Mouse (Mus musculus) urinary bladder, postnatal 10 days (tissue): ENCODE results near the gene Klhl31.

Experiments used
- DNase-seq: peaks from one replicate; pipeline ENCODE4 v3.0.0; 2022; ENCODE audit warnings: low spot score

Klhl31 gene

GRCm38 (mm10) chr9:77623318-77624050 lies 12.8 kb upstream of the Klhl31 start:
- DNase-seq = no peak

GRCm38 (mm10) chr9:77624171-77624570 lies 12.1 kb upstream of the Klhl31 start:
- no peak for DNase-seq

GRCm38 (mm10) chr9:77628676-77629075 lies 7.6 kb upstream of the Klhl31 start:
- DNase-seq = no peak

GRCm38 (mm10) chr9:77629708-77630107 lies 6.6 kb upstream of the Klhl31 start:
- no peak for DNase-seq

- no peak for DNase-seq
These were observed 5.5 kb upstream of the Klhl31 start for GRCm38 (mm10) chr9:77630764-77631163.

GRCm38 (mm10) chr9:77632432-77632831 lies 3.9 kb upstream of the Klhl31 start:
- DNase-seq = no peak

GRCm38 (mm10) chr9:77636003-77636402 lies 297 bp upstream of the Klhl31 start:
- no peak for DNase-seq

- no peak for DNase-seq
These were observed 1.1 kb downstream of the Klhl31 start for GRCm38 (mm10) chr9:77637357-77637756.

- DNase-seq = no peak
These were observed 8.9 kb downstream of the Klhl31 start for GRCm38 (mm10) chr9:77645176-77645575.

- no peak for DNase-seq
These were observed 15.5 kb downstream of the Klhl31 start for GRCm38 (mm10) chr9:77651847-77652246.

- no peak for DNase-seq
These were observed 17.6 kb downstream of the Klhl31 start for GRCm38 (mm10) chr9:77653907-77654306.

GRCm38 (mm10) chr9:77655181-77655934 lies 19.1 kb downstream of the Klhl31 start:
- DNase-seq = no peak

- no peak for DNase-seq
These were observed 19.6 kb downstream of the Klhl31 start for GRCm38 (mm10) chr9:77655935-77656288.

GRCm38 (mm10) chr9:77662917-77663316 lies 26.6 kb downstream of the Klhl31 start:
- DNase-seq = no peak

GRCm38 (mm10) chr9:77670095-77670494 lies 33.8 kb downstream of the Klhl31 start:
- no peak for DNase-seq

GRCm38 (mm10) chr9:77671004-77671403 lies 34.7 kb downstream of the Klhl31 start:
- no peak for DNase-seq

- DNase-seq = no peak
These were observed 36.9 kb downstream of the Klhl31 start for GRCm38 (mm10) chr9:77673218-77673617.

- no peak for DNase-seq
These were observed 37.7 kb downstream of the Klhl31 start for GRCm38 (mm10) chr9:77673986-77674385.

- DNase-seq = no peak
These were observed 48.6 kb downstream of the Klhl31 start for GRCm38 (mm10) chr9:77684938-77685337.

GRCm38 (mm10) chr9:77685825-77686500 lies 49.7 kb downstream of the Klhl31 start:
- no peak for DNase-seq

- no peak for DNase-seq
These were observed 56.4 kb downstream of the Klhl31 start for GRCm38 (mm10) chr9:77692707-77693106.

GRCm38 (mm10) chr9:77693405-77693804 lies 57.1 kb downstream of the Klhl31 start:
- DNase-seq = no peak

GRCm38 (mm10) chr9:77695586-77695985 lies 59.3 kb downstream of the Klhl31 start:
- no peak for DNase-seq
